Mouse (Mus musculus) liver, embryonic 18 days (tissue): ENCODE results near the gene Nos3. TPM values are rescaled to one million over a fixed set of nuclear protein-coding genes. Genes with fewer than 3 reads are reported as not detected.

Experiments used
- polyA plus RNA-seq: library from polyadenylated mRNA; depleted of rRNA; stranded (reverse); fragments of >200 nt; gene quantifications from 2 replicates; pipeline ENCODE4 v1.2.3, GENCODE M21; 2012; rRNA removed

Nos3 gene
- polyA plus RNA-seq: 2.1 and 2.6 TPM in 2 replicates

DNA sequence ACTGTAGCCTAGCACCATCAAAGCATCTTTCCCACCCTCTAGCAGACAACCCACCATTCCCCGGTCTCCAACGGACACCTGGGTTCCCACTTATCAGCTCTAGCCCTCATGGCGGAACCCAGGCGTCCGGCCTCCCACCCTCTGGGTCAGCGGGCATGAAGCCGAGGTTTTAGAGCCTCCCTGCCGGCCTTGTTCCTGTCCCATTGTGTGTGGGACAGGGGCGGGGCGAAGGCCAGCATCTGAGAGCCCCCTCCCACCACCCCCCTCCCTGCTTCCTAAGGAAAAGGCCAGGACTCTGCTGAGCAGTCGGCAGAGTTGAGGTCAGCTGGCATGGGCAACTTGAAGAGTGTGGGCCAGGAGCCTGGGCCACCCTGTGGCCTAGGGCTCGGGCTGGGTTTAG is at the start of gene Nos3:
Gene Nos3, plus strand, starts transcription at position 303 of the 400 bp plus-strand sequence.

DNA sequence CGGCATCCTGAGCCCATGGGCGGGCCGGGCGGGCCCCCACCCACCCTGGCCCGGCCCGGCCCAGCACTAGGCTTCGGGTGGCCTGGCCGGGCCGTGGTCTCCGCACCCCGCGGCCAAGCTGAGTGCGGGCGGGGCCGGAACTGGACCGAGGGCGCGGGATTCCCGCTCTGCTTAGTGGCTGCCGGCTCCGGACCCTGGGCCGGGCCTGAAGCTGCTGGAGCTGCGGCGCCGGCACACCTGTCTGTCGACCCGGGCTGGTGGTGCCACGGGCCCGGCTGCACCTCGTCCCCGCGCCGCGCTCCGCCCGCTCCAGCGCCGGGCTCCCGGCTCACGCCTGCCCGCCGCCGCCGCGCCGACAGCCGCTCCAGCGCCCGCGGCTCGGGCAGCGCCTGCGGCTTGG is 13.3 kb upstream of the Nos3 start, which contains the start of gene Kcnh2:
Gene Kcnh2, minus strand, starts transcription at position 327 of the 400 bp plus-strand sequence.

DNA sequence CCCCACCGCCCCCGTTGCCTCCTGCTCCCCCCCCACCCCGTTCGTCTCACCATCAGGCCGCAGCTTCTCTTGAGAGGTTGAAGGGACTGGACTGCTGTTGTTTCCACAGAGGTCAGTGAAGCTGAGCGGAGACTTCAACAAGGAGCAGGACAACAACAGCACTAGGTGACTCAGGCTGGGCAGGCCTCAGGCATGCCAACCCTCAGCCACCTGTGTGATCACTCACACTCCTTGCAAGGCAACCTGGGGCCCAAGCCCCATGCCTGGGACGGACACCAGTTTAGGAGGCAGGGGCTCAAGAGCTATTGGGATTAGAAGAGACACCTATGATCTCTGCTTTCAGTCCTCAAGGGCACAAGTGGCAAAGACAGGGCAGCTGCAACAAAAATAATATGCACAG is 27.3 kb downstream of the Nos3 start, which contains the start of gene Atg9b:
Gene Atg9b, minus strand, starts transcription at position 280 of the 400 bp plus-strand sequence.

DNA sequence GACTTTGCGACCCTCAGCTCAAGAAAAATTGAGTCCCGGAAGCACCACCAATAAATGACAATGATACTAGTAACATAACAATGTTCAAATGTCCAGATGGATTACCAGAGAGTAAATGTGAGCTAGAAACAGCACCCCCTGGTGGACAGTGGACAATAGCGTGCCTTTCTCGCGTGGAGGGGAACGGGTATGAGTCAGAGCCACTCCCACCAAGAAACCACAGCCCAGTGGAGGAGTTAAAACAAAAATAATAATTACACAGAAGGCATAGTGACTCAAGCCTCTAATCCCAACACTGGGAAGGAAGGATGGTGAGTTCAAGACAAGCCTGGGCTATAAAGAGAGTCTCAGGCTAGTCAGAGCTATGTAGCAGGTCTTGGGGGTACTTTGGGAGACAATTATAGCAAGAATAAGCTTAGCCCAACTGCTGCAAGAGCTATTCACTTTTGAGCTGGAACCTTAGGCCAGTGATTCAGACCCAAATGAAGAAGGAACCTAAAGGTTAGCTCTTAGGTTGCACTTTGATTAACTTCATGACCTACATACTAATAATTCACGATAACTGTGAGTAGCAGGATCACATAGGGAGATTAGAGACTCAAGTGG is 28.9 kb downstream of the Nos3 start, which contains the start of gene Abcb8:
Gene Abcb8, plus strand, starts transcription at position 272 of the 606 bp plus-strand sequence.

DNA sequence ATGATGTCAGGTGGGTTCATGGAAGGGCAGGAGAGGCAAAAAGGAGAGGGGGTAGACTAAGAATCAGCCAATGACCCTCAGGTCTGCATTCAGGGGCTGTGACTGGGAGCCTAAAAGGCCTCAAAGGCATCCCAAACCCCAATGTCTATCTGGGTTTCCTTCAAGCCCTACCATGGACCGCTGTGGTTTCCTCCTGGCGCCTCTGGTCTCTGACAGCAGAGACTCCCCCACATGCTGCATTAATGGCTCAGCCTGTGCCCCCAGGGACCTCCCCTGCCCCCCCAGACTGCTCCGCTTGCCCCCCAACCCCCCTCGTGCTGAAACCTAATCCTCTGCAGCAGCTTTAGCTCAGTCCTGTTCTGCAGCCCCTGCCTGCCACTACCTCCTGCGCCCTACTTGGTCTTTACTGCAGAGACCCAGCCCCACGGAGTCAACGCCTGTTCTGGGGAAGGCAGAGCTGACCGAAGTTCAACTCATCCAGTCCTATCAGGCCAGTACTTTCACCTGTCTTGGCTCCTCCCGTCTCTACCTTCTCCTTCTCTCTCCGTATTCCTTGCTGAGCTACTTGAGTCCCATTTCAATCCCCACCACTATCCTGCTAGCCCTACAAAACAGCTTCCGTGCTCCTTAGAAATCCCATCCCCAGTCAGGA is 48.6 kb downstream of the Nos3 start, which contains the start of gene Asic3:
Gene Asic3, plus strand, starts transcription at position 351 of the 652 bp plus-strand sequence.

GRCm38 (mm10) chr5:24423129-24424003 is 58.8 kb downstream of the Nos3 start, which contains the start of the genes Cdk5 and Slc4a2:
Gene Cdk5 (minus strand): TSS chr5:24423530.
Gene Slc4a2 (plus strand): TSS chr5:24423837.

Other genes starting within 250 kb of the Nos3 start
- gene Nupl2, start 199.8 kb upstream of the Nos3 start, polyA plus RNA-seq: 3.3 and 3.4 TPM in 2 replicates
- 0.70 and 0.86 TPM in 2 replicates for gene Kcnh2, start 13.2 kb upstream of the Nos3 start, polyA plus RNA-seq
- 5.7 and 8.2 TPM in 2 replicates for gene Atg9b, start 27.3 kb downstream of the Nos3 start, polyA plus RNA-seq
- 22.3 and 23.8 TPM in 2 replicates for gene Abcb8, start 28.9 kb downstream of the Nos3 start, polyA plus RNA-seq
- 0.25 and 0.31 TPM in 2 replicates for gene Asic3, start 48.6 kb downstream of the Nos3 start, polyA plus RNA-seq
- 18.9 and 21.8 TPM in 2 replicates for gene Cdk5, start 58.7 kb downstream of the Nos3 start, polyA plus RNA-seq
- 14.2 and 14.9 TPM in 2 replicates for gene Slc4a2, start 59.0 kb downstream of the Nos3 start, polyA plus RNA-seq
- gene Fastk, start 80.5 kb downstream of the Nos3 start, polyA plus RNA-seq: 68.3 and 84.0 TPM in 2 replicates
- 6.2 and 6.4 TPM in 2 replicates for gene Tmub1, start 83.0 kb downstream of the Nos3 start, polyA plus RNA-seq
- 10.9 and 14.0 TPM in 2 replicates for gene Agap3, start 87.4 kb downstream of the Nos3 start, polyA plus RNA-seq
- not detected in 2 replicates for gene Gbx1, start 162.4 kb downstream of the Nos3 start, polyA plus RNA-seq
- gene Asb10, start 176.2 kb downstream of the Nos3 start, polyA plus RNA-seq: 0.07 and 0.14 TPM in 2 replicates
- gene 4931409K22Rik, start 192.0 kb downstream of the Nos3 start, polyA plus RNA-seq: 0.01 and 0.02 TPM in 2 replicates
- 19.8 and 20.2 TPM in 2 replicates for gene Abcf2, start 212.7 kb downstream of the Nos3 start, polyA plus RNA-seq
- 7.7 and 8.8 TPM in 2 replicates for gene Chpf2, start 221.9 kb downstream of the Nos3 start, polyA plus RNA-seq